Mouse (Mus musculus): ENCODE results near the gene Tmem151b. TPM values are rescaled to one million over a fixed set of nuclear protein-coding genes. Genes with fewer than 3 reads are reported as not detected.

The Tmem151b gene
- polyA plus RNA-seq, 1 experiment from 2014 or later, result 29.3 TPM

DNA sequence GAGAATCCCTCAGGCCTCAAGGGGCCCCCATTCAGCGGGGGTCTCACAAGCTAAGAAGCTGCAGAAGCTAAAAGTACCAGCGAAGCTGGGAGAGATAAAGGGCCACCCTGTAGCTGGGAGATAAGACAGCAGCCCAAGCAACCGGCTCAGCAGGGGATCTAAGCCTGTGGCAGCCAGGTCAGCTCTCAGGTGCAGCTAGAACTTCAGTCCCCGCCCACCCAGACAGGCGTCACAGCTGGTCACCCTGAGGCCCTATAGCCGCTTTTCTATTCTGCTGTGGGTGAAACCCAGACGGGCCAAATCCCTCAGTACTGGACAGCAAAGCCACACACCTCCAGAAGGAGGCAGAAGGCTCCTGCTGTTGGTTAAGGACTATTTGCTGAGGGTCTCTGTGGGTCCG is 44.0 kb upstream of the Tmem151b start:
- H3K9me3 ChIP-seq (ENCODE audit: control insufficient read depth, low read length), result no peaks in the 10 kb centered on the region
- H3K4me3 ChIP-seq (ENCODE audit: low read length), result no peak overlapping the region
- H3K27me3 ChIP-seq (replicated peaks; ENCODE audit: control insufficient read depth, insufficient read depth, low read length), result peaks cover 2% of the 10 kb centered on the region; the same call in 1 of the 2 replicates
- no peak overlapping the region for H3K9ac ChIP-seq (ENCODE audit: low read depth, low read length)
- H3K27ac ChIP-seq (ENCODE audit: low read depth, low read length), result no peak overlapping the region
- no peaks in the 10 kb centered on the region for H3K36me3 ChIP-seq (ENCODE audit: control insufficient read depth, insufficient read depth, low read length)
- no peak for ATAC-seq
- H3K4me2 ChIP-seq (ENCODE audit: low read length), result peak overlapping the region; percentile 81
- peaks cover 35% of the 10 kb centered on the region for H3K4me1 ChIP-seq (ENCODE audit: control insufficient read depth, insufficient read depth, low read depth, low read length)
- WGBS, result 29% methylated on average over 8 of the region's 8 CpGs

- Histone ChIP-seq H3K9me3 (ENCODE audit: control insufficient read depth, low read length) (no peaks in the 10 kb centered on the region), H3K9ac (ENCODE audit: low read depth, low read length) (peak overlapping the region; percentile 44; the same call in 1 of the 2 replicates), H3K27me3 (replicated peaks; ENCODE audit: control insufficient read depth, insufficient read depth, low read length) (peaks cover 2% of the 10 kb centered on the region; the same call in 1 of the 2 replicates), H3K36me3 (ENCODE audit: control insufficient read depth, insufficient read depth, low read length) (no peaks in the 10 kb centered on the region), H3K4me1 (ENCODE audit: control insufficient read depth, insufficient read depth, low read depth, low read length) (peaks cover 35% of the 10 kb centered on the region), H3K27ac (ENCODE audit: low read depth, low read length) (no peak overlapping the region), H3K4me2 (ENCODE audit: low read length) (peak overlapping the region; percentile 16), H3K4me3 (ENCODE audit: low read length) (no peak overlapping the region)
- 59% methylated on average over 8 of the region's 8 CpGs for WGBS
- no peak for ATAC-seq
Measured at GRCm38 (mm10) chr17:45592606-45593431, 43.3 kb upstream of the Tmem151b start.

- H3K4me1 ChIP-seq (ENCODE audit: control insufficient read depth, insufficient read depth, low read depth, low read length), result peaks cover 35% of the 10 kb centered on the region
- H3K4me2 ChIP-seq (ENCODE audit: low read length), result peak overlapping the region; percentile 16
- H3K9me3 ChIP-seq (ENCODE audit: control insufficient read depth, low read length), result no peaks in the 10 kb centered on the region
- H3K4me3 ChIP-seq (ENCODE audit: low read length), result no peak overlapping the region
- no peak overlapping the region for H3K27ac ChIP-seq (ENCODE audit: low read depth, low read length)
- ATAC-seq, result no peak
- H3K27me3 ChIP-seq (replicated peaks; ENCODE audit: control insufficient read depth, insufficient read depth, low read length), result peaks cover 2% of the 10 kb centered on the region; the same call in 1 of the 2 replicates
- no peaks in the 10 kb centered on the region for H3K36me3 ChIP-seq (ENCODE audit: control insufficient read depth, insufficient read depth, low read length)
- WGBS, result 42% methylated on average over 15 of the region's 16 CpGs
- peak overlapping the region; percentile 44; the same call in 1 of the 2 replicates for H3K9ac ChIP-seq (ENCODE audit: low read depth, low read length)
Measured at GRCm38 (mm10) chr17:45591701-45592605, 42.5 kb upstream of the Tmem151b start.

- H3K4me3 ChIP-seq (ENCODE audit: low read length), result no peak overlapping the region
- H3K9ac ChIP-seq (ENCODE audit: low read depth, low read length), result no peak overlapping the region
- H3K4me2 ChIP-seq (ENCODE audit: low read length), result no peak overlapping the region
- no peak overlapping the region for H3K27ac ChIP-seq (ENCODE audit: low read depth, low read length)
- H3K9me3 ChIP-seq (ENCODE audit: control insufficient read depth, low read length), result no peaks in the 10 kb centered on the region
- H3K27me3 ChIP-seq (replicated peaks; ENCODE audit: control insufficient read depth, insufficient read depth, low read length), result peaks cover 2% of the 10 kb centered on the region; the same call in 1 of the 2 replicates
- H3K36me3 ChIP-seq (ENCODE audit: control insufficient read depth, insufficient read depth, low read length), result no peaks in the 10 kb centered on the region
- WGBS, result 86% methylated on average over 6 of the region's 6 CpGs
- ATAC-seq, result no peak
- peaks cover 22% of the 10 kb centered on the region for H3K4me1 ChIP-seq (ENCODE audit: control insufficient read depth, insufficient read depth, low read depth, low read length)
Measured at GRCm38 (mm10) chr17:45590410-45590809, 40.9 kb upstream of the Tmem151b start.

DNA sequence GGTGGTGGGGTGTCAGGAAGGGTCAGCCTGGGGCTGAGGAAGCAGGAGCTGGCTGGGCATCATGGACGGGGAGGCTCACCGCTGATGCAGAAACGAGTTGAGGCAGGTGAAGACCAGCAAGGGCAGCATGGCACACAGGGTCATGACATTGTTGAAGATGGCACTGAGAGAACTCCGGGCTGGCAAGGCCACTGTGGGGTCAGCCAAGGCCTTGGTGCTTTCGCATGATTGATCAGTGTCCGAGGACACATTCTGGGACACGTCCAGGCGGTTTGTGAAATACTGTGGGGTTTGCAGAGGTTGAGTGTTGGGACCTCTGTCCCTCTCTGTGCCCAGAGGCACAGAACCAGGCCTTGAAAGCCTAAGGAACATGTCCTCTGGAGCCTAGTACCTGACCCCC is 40.4 kb upstream of the Tmem151b start:
- peaks cover 2% of the 10 kb centered on the region; the same call in 1 of the 2 replicates for H3K27me3 ChIP-seq (replicated peaks; ENCODE audit: control insufficient read depth, insufficient read depth, low read length)
- peaks cover 25% of the 10 kb centered on the region for H3K4me1 ChIP-seq (ENCODE audit: control insufficient read depth, insufficient read depth, low read depth, low read length)
- H3K4me3 ChIP-seq (ENCODE audit: low read length), result no peak overlapping the region
- ATAC-seq, result no peak
- H3K4me2 ChIP-seq (ENCODE audit: low read length), result no peak overlapping the region
- H3K9me3 ChIP-seq (ENCODE audit: control insufficient read depth, low read length), result no peaks in the 10 kb centered on the region
- no peak overlapping the region for H3K9ac ChIP-seq (ENCODE audit: low read depth, low read length)
- H3K36me3 ChIP-seq (ENCODE audit: control insufficient read depth, insufficient read depth, low read length), result no peaks in the 10 kb centered on the region
- H3K27ac ChIP-seq (ENCODE audit: low read depth, low read length), result no peak overlapping the region
- WGBS, result 88% methylated on average over 8 of the region's 8 CpGs

- H3K9me3 ChIP-seq (ENCODE audit: control insufficient read depth, low read length), result no peaks in the 10 kb centered on the region
- H3K4me2 ChIP-seq (ENCODE audit: low read length), result no peak overlapping the region
- peaks cover 25% of the 10 kb centered on the region for H3K4me1 ChIP-seq (ENCODE audit: control insufficient read depth, insufficient read depth, low read depth, low read length)
- H3K27me3 ChIP-seq (replicated peaks; ENCODE audit: control insufficient read depth, insufficient read depth, low read length), result peaks cover 2% of the 10 kb centered on the region; the same call in 1 of the 2 replicates
- H3K4me3 ChIP-seq (ENCODE audit: low read length), result no peak overlapping the region
- H3K27ac ChIP-seq (ENCODE audit: low read depth, low read length), result no peak overlapping the region
- H3K36me3 ChIP-seq (ENCODE audit: control insufficient read depth, insufficient read depth, low read length), result no peaks in the 10 kb centered on the region
- 95% methylated on average over 7 of the region's 7 CpGs for WGBS
- H3K9ac ChIP-seq (ENCODE audit: low read depth, low read length), result no peak overlapping the region
- ATAC-seq, result no peak
Measured at GRCm38 (mm10) chr17:45589236-45589635, 39.8 kb upstream of the Tmem151b start.

- no peak for ATAC-seq
- no peak overlapping the region for H3K27ac ChIP-seq (ENCODE audit: low read depth, low read length)
- no peak overlapping the region for H3K4me2 ChIP-seq (ENCODE audit: low read length)
Measured at GRCm38 (mm10) chr17:45588370-45588769, 38.9 kb upstream of the Tmem151b start.

DNA sequence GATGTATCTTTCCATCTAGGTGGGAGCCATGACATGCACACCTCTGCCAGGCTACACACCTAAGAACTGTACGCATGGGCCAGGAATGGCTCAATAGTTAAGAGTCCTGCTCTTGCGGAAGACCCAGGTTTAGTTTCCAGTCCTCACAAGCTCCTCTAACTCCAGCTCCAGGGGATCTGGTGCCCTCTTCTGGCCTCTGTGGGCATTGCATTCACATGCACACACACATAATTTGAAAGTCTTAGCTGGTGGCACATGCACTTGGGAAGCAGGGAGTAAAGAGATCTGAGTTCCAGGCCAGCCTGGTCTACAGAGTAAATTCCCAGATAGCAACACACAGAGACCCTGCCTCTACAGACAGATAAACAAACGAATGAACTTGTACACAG is 37.0 kb upstream of the Tmem151b start:
- WGBS, result 98% methylated on average over 3 of the region's 3 CpGs
- Histone ChIP-seq H3K4me3 (ENCODE audit: low read length) (no peak overlapping the region), H3K4me1 (ENCODE audit: control insufficient read depth, insufficient read depth, low read depth, low read length) (peaks cover 12% of the 10 kb centered on the region), H3K27ac (ENCODE audit: low read depth, low read length) (no peak overlapping the region), H3K4me2 (ENCODE audit: low read length) (no peak overlapping the region), H3K9me3 (ENCODE audit: control insufficient read depth, low read length) (no peaks in the 10 kb centered on the region), H3K9ac (ENCODE audit: low read depth, low read length) (no peak overlapping the region), H3K27me3 (replicated peaks; ENCODE audit: control insufficient read depth, insufficient read depth, low read length) (no peaks in the 10 kb centered on the region), H3K36me3 (ENCODE audit: control insufficient read depth, insufficient read depth, low read length) (no peaks in the 10 kb centered on the region)
- no peak for ATAC-seq

More at GRCm38 (mm10) chr17:45588370-45588769, 38.9 kb upstream of the Tmem151b start:
- peaks cover 22% of the 10 kb centered on the region for H3K4me1 ChIP-seq (ENCODE audit: control insufficient read depth, insufficient read depth, low read depth, low read length)
- 94% methylated on average over 7 of the region's 7 CpGs for WGBS
- H3K9me3 ChIP-seq (ENCODE audit: control insufficient read depth, low read length), result no peaks in the 10 kb centered on the region
- no peak overlapping the region for H3K9ac ChIP-seq (ENCODE audit: low read depth, low read length)
- no peak overlapping the region for H3K4me3 ChIP-seq (ENCODE audit: low read length)
- no peaks in the 10 kb centered on the region for H3K36me3 ChIP-seq (ENCODE audit: control insufficient read depth, insufficient read depth, low read length)
- H3K27me3 ChIP-seq (replicated peaks; ENCODE audit: control insufficient read depth, insufficient read depth, low read length), result no peaks in the 10 kb centered on the region

All from hindbrain, embryonic 16.5 days (tissue).